Mouse (Mus musculus): ENCODE data around the gene Pgrmc2.
A peak's percentile ranks its signal among the peaks of the same experiment; 100 is the strongest.

The Pgrmc2 gene

DNA sequence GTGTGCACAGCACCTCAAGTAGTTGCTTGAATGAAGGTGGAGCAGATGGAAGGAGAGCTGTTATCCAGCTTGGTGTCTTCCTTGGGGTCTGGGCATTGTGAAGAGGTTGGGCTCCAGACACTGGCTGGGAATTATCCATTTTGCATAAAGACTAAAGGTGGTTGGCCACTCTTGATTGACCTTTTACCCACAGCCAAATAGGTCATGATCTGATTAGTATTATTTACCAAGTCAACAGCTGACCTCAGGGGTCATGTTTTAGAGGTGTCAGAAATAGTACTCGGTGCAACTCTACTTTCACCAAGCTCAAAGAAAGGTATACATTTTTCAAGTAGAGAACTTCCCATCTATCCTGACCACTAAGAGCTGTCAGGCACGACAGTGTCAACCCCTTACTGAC lies 17.5 kb downstream of the Pgrmc2 start:
- no peak for DNase-seq

DNA sequence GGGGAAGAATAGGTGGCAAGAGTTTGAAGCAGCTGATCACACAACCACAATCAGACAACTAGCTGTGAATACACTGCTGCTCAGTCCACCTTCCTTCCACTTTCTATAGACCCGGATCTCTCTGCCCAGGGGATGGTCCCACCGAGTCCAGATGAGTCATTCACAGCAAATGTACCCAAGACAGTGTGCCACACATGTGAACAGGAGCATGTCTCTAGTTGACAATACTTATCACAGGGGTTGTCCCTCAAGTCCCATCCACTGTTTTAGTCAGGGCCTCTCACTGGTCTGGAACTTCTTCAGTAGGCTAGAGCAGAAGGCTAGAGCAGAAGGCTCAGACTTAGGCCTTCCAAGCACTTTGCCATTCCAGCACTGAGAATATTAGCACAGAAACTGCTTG lies 20.1 kb downstream of the Pgrmc2 start:
- no peak for DNase-seq

DNA sequence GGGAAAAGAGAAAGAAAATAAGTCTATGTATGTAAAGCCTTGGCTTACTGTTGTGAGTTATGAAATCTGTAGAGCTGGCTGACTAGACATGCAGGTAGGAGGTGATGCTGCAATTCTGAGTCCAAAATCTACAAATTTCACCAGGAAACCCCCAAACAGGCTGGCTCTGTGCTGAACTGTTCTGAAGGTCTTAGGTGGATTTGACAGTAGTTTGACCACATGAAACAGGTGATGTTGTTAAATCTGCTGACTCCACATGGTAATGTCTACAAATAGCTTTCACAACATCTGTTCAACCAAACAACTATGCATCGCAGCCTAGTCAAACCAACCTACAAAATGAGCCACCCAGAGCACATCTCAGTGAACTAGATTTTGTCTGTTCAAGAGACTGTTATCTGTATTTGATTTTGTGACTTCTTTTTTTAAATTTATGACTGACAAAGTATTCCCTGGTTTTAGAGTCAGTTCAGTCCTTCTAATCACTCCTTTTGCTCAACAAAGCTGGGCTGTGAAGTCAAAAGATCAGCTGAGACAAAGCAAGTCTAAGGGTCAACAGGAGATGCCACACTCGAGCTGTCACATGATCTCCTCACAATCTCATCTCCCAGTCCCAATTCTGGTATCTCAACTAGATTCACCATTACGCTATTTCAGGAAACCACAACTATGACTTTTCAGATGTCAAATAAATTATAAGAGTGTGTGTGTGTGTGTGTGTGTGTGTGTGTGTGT lies 20.8 kb downstream of the Pgrmc2 start:
- DNase-seq: no peak

DNA sequence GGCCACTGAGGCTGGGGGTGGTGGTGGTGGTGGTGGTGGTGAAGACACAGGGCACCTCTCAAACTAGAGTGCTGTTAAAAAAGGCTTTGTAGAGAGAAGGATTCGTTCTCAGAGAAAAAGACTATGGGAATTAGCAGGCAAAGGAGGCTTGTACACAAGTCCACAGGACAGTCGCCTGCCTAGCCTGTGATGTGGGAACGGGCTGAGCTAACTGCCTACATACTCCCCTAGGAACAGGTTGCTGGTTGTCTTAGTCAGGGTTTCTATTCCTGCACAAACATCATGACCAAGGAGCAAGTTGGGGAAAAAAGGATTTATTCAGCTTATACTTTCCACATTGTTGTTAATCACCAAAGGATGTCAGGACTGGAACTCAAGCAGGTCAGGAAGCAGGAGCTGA lies 23.6 kb downstream of the Pgrmc2 start:
- no peak for DNase-seq

DNA sequence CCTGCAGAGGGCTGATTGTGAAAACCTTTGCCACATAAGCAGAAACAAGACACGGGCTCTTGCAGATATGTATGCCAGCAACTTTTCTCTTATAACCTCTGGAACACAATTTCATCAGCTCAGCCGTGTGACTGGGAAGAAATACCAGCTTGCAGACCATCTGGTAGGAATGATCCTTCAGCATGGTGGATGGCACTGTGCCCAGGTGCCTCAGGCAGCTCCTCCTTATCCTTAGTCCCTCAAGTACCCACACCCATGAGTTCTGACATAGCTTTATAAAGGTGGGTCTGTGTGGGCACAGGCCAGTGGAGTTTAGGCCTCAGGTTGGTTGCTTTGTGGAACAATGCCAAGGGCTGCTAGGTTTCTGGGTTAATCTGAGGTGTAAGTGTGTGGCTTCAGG lies 24.5 kb downstream of the Pgrmc2 start:
- no peak for DNase-seq

DNA sequence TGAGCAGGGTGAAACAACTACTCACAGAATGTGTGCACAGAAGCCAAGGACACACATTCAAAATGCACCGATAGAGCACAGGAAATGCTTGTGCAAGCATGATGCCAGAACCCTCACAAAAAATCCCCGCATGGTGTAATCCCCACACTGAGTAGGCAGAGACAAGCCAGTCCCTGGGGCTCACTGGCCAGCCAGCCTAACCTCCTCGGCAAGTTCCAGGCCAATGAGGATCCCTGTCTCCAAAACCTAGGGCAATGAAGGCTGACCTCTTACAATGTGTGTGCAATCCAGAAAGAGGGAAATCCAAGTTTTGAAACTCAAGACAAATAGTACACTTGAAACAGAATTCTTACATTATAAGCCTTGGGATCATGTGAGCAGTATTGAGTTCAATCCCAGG lies 29.5 kb downstream of the Pgrmc2 start:
- no peak for DNase-seq

DNA sequence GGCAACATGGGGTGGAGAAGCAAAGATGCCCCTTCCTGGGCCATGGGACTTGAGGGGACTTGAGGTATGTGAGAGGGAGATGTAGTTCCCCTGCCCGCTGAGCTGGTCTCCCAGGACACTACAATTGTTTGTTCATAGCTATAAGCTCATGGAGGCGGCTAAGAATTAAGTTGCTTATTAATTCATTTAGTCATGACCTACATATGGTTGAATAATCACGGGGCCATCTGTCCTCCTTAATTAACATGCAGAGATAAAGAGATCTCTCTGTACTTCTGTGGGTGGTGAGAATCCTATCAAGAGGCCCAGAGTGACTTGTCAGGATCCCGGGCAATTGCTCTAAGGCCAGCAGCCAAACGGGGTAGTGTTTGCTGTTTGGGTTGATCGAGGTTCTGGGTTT lies 35.0 kb downstream of the Pgrmc2 start:
- DNase-seq: no peak

DNA sequence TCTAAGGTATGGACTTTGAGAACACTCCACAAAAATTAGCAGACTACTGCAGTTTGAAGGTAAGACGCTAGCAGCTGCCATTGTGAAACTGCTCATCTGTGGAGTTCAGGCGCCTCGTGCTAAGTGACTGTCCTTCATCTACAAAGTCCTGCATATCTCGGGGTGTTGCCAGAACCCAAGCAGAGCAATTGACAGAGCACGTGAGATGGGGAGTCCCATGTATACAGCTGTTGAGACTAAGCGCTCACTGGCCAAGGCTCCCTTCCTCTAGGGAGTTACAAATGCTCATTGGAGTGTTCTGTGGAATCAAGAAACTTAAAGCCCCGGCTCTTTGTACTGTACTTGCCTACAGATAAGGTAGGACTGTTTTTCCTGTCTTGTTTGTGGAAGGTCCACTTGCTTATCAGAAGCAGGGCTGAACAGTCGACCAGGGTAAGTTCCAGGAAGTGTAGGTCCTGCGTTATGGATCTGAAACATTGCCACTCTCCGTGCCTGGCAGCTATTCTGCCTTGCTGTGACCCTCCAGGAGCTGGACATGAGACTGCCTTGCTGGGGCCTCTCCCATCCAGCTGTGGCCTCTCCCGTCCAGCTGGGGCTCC lies 39.0 kb downstream of the Pgrmc2 start:
- DNase-seq: no peak

DNA sequence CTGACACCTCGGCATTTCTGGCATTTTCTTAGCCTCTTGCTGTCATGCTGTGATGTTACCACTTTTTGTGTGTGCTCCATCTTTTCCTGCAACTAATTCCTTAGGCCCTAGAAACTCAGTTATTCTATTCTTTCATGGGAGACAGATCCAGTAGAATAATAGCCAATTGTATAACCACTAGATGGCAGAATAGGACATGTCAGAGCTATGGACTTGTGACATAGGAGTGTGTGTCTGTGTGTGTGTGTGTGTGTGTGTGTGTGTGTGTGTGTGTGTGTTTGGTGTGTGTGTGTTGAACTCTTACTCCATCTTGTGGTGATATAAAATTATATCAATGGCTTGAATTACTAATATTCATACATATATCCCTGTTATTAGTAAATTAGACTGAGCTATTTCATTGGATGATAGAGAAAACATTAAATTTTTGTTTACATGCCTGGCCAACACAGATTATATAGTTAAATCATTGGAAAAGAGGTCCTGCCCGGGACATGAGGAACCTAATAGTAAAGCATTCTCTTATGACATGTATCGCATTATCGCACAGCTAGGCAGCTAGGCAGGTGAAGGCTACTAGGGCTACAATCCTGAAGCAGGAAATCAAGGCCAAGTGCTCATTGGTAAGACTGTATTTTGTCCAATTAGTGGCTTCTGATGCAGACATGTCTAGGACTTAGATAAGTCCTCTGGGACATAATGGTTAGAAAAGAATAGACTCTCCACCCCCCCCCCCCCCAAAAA lies 40.5 kb downstream of the Pgrmc2 start:
- peak; percentile 52 for DNase-seq

DNA sequence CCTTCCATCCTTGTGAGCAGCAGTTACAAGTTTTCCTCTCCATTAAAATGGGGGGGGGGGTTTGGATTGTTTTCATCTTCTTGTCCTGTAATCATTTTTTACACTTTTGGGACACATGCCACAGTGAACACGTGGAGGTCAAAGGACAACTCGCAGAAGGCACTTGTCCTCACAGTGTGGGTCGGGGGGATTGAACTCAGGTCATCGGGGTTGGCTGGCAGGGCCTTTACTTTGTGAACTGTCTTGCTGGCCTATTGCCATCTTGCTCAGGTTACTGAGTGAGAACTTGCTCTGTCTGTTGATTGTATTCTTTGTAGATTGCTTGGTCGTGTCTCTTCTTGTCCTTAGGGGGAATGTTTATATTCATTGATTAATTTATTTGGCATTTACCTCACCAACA lies 41.6 kb downstream of the Pgrmc2 start:
- DNase-seq: no peak

DNA sequence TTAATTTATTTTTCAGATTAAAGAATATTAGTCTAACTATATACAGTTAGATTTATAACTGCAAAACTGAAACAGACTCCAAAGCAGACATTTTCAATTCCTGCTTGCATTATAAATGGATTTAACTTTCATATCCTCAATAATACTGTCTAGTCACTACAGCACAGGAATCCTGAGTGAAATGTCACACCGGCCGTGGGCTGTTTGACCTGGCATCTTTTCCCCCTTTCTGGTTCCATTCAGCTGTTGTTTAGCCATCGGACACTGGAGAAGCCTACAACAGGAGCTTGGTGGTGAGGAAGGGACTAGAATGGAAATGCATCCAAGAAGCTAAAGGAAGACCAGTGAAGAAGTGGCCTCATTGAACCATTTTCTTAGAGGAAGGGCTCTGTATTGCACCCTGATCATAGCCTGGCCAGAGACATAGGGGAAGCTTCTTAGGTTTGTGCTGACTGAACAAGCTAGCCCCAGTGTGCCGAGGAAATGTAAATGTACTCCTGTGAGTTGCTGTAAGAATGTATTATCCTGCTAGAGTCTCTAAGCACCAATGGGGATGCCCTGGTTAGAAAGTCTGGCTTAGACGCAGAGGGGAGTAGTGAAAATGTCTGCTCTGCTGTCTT lies 44.4 kb downstream of the Pgrmc2 start:
- DNase-seq: no peak

DNA sequence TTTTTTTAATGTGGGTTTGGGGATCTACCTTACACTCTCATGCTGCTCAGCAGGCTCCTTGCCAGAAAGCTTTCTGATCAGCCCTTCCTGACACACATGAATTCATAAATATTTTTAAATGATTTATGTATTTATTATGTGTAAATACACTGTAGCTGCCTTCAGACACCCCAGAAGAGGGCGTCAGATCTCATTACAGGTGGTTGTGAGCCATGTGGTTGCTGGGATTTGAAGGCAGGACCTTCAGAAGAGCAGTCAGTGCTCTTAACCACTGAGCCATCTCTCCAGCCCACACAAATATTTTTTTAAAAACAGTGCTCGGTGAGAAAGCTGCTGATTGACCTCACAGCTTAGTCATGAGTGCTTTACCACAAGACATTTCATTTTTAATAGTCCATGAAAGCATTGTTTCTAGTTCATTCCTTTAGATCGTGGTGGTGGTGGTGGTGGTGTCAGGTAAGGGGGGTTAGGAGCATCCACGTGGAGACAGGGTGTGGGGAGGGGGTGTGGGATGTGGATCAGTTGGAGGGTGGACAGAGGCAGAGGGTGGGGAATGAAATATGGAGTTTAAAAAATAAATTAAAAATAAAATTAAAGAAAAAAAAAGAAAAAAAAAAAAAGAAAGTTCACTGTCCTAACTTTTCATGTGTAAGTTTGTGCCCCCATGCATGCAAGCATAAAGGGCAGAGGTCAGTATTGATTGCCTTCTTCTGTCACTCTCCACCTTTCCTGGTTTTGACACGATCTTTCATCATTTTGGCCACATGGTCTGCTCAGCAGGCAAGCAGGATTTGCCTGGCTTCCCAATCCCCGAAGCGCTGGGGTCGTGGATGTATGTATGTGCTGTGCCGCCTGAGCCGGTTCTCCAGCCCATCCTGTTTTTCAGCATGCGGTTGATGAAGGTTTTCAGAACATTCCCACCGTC lies 51.3 kb downstream of the Pgrmc2 start:
- DNase-seq: no peak

DNA sequence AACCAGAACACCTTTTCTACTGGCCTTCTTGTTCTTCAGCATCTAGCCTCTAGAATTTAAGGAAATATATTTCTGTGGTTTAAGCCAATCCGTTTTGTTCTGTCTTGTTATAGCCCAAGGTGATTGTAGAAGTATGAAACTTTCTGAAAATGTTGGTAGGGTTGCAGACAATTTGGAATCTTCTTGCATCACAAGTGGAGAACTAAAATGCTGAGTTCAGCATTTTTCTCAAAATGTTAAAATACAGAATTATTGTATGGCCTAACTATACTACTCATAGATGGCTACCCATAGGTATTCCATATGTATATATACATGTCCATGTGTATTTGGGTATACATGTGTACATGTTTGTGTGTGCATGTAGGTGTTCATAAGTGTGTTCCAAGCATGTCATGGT lies 52.1 kb downstream of the Pgrmc2 start:
- DNase-seq: no peak

DNA sequence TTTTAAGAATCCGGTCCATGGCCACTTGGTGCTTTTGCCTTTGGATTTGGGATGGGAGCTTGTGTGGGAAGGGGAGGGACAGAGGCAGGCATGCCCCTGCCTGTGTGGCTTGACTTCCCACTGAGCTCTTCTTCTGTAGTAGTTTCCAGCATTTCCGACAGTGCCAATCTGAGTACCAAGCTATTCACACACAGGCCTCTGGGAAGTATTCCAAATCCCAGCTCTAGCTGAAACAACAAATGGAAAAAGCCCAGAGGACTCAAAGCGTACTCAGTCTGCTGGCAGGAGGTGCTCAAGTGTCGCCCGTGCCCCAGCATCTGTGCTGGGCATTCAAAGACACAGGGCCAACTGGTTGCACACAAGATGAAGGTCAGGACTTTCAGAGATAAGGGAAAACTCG lies 60.9 kb downstream of the Pgrmc2 start:
- DNase-seq: peak; percentile 16

DNA sequence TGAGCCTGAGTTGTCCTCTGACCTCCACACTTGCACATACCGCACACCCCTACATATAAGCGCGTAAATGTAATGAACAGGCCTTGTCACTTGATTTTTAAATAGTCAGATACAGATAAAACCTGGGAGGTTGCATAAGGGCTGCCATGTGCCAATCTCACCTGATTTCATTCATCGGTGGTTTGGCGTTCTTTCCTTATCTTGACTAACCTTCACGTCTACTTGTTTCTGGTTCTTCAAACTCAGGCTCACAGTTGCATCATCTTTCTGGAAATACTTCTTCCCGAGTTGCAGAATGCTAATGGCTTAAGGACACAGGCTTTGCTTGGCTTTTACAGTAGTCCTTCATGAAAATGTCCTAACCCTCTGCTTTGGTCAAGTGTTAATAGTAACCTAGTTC lies 62.2 kb downstream of the Pgrmc2 start:
- DNase-seq: no peak

DNA sequence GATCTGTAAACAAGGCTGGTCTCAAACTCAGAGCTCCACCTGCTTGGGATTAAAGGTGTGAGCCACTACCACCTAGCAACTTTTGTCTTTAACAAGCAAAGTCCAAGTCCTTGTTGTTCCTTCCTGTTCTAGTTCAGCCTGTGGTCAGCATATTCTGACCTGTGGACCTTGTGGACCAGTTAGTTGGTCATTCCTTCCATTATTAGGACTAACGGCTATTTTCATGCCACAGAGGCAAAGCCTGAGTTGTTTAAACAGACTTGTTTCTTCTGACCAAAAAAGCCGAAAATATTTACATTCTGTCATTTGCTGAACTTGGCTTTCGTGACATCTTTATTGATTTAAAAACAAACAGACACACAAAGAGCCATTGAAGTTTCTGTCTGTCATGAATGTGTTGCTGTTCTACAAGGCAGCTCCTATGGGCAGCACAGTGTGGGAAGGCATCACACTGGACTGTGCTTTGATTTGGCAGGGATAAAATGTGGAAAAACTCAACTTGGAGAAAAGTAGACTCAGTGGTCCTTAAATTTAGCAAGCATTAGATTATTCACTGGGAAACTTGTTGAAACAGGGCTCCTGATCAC lies 64.7 kb downstream of the Pgrmc2 start:
- DNase-seq: no peak

Data from kidney, postnatal 14 days (tissue).